Mouse (Mus musculus) liver, adult 2 months (tissue): Measurements from ENCODE around the gene 4921530L21Rik. TPM values are rescaled to one million over a fixed set of nuclear protein-coding genes. Genes with fewer than 3 reads are reported as not detected.

Source experiments
- DNase-seq: peaks from one replicate; pipeline ENCODE4 v3.0.0-alpha.2; 2011; ENCODE audit warnings: low read depth, low spot score; ENCODE audit errors: extremely low read depth
- H3K27ac ChIP-seq: fragments of 200-500 bp; replicated peaks from 2 replicates; pipeline ENCODE4 v1.5.1; 2012; ENCODE audit warnings: low read depth, mild to moderate bottlenecking, control low read depth, inconsistent platforms, low read length; ENCODE audit not compliant: insufficient read depth
- H3K27me3 ChIP-seq: fragments of 200-500 bp; 2 replicates; pipeline ENCODE4 v1.6.1; 2012; ENCODE audit warnings: mild to moderate bottlenecking, moderate library complexity, low read length, inconsistent platforms; ENCODE audit not compliant: control insufficient read depth, insufficient read depth
- H3K36me3 ChIP-seq: fragments of 200-500 bp; 2 replicates; pipeline ENCODE4 v1.6.1; 2012; ENCODE audit warnings: low read length, inconsistent platforms; ENCODE audit not compliant: control insufficient read depth, insufficient read depth
- H3K4me1 ChIP-seq: fragments of 200-500 bp; 2 replicates; pipeline ENCODE4 v1.6.1; 2011; ENCODE audit warnings: low read length; ENCODE audit not compliant: control insufficient read depth, insufficient read depth
- H3K4me3 ChIP-seq: fragments of 200-500 bp; 2 replicates; pipeline ENCODE4 v1.5.1; 2011; ENCODE audit warnings: low read depth, mild to moderate bottlenecking, control low read depth, low read length, moderate library complexity; ENCODE audit not compliant: insufficient read depth
- H3K79me2 ChIP-seq: fragments of 200-500 bp; 2 replicates; pipeline ENCODE4 v1.6.1; 2012; ENCODE audit warnings: inconsistent platforms, mild to moderate bottlenecking, low read length, moderate library complexity; ENCODE audit not compliant: control insufficient read depth, insufficient read depth
- H3K9ac ChIP-seq: fragments of 200-500 bp; 2 replicates; pipeline ENCODE4 v1.6.1; 2012; ENCODE audit warnings: low read depth, mild to moderate bottlenecking, control low read depth, inconsistent platforms, low read length
- CTCF ChIP-seq: fragments of 200-500 bp; IDR thresholded peaks from 2 replicates; pipeline ENCODE4 v1.5.1; 2011; ENCODE audit warnings: low read depth, low read length, control low read depth
- POLR2A ChIP-seq: fragments of 200-500 bp; IDR thresholded peaks from 2 replicates; pipeline ENCODE4 v1.6.1; 2011; ENCODE audit warnings: low read length, control low read depth; ENCODE audit not compliant: insufficient read depth; ENCODE audit errors: extremely low read depth
- WGBS: fragments of 180-500 bp; shearing (Covaris S2); methylation state at CpG from one replicate; pipeline ENCODE4 v1.1.7; 2018; 5-methylcytosine and 5-hydroxymethylcytosine counted together
- polyA plus RNA-seq: library from polyadenylated mRNA; depleted of rRNA; stranded (reverse); fragments of >200 nt; gene quantifications from 2 replicates; pipeline ENCODE4 v1.2.3, GENCODE M21; 2012
- total RNA-seq: library from RNA; depleted of rRNA; stranded (reverse); fragments of >200 nt; gene quantifications from 2 replicates; pipeline ENCODE4 v1.2.3, GENCODE M21; 2014

4921530L21Rik gene
- total and polyA plus RNA-seq, 2 experiments, result not detected

GRCm38 (mm10) chr14:95877548-95877947, 3.5 kb upstream of the 4921530L21Rik start:
- no peaks in the 10 kb centered on the region for H3K27me3 ChIP-seq
- no peak overlapping the region for H3K4me3 ChIP-seq
- no peaks in the 10 kb centered on the region for H3K79me2 ChIP-seq
- no peak overlapping the region for H3K9ac ChIP-seq
- H3K27ac ChIP-seq, result no peak overlapping the region
- TF ChIP-seq CTCF (no peak), POLR2A (no peak)
- H3K36me3 ChIP-seq, result no peaks in the 10 kb centered on the region
- WGBS, result 80% methylated on average over 1 of the region's 1 CpGs
- DNase-seq, result no peak
- H3K4me1 ChIP-seq, result no peaks in the 10 kb centered on the region

GRCm38 (mm10) chr14:95899458-95899857, 18.4 kb downstream of the 4921530L21Rik start:
- Histone ChIP-seq H3K79me2 (no peaks in the 10 kb centered on the region), H3K9ac (no peak overlapping the region), H3K27me3 (no peaks in the 10 kb centered on the region), H3K27ac (no peak overlapping the region), H3K36me3 (no peaks in the 10 kb centered on the region), H3K4me1 (no peaks in the 10 kb centered on the region), H3K4me3 (no peak overlapping the region)
- WGBS, result 78% methylated on average over 6 of the region's 6 CpGs
- no peak for TF ChIP-seq CTCF
- no peak for TF ChIP-seq POLR2A
- DNase-seq, result no peak

DNA sequence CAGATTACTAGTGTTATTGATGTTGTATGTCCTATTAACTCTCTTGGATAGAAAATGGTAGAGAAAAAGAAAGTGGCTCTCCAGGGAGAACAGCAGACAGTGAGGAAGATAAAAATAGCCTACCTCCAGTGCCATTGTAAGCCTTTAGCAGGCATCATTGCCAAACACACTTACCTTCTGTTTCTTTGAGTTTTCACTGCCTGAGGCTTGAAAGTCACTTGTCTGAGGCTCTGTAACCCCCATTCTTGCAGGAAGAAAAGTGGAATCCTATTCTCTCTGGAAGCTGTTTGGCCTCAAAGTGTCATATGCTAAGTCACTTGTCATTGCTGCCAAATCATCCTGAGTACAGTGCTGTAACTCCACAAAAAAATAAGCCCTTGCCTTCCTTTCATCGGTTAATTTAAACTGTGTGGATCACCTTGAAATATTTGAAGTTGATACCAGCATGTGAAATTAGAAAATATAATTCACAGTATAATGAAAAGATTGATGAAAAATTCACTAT, 23.6 kb downstream of the 4921530L21Rik start:
- WGBS, result 80% methylated on average over 1 of the region's 1 CpGs
- no peaks in the 10 kb centered on the region for H3K4me1 ChIP-seq

GRCm38 (mm10) chr14:95913293-95913692, 32.2 kb downstream of the 4921530L21Rik start:
- DNase-seq, result no peak
- TF ChIP-seq POLR2A, result no peak
- TF ChIP-seq CTCF, result no peak
- Histone ChIP-seq H3K4me1 (no peaks in the 10 kb centered on the region), H3K79me2 (no peaks in the 10 kb centered on the region), H3K4me3 (no peak overlapping the region), H3K36me3 (no peaks in the 10 kb centered on the region), H3K27ac (no peak overlapping the region), H3K27me3 (no peaks in the 10 kb centered on the region), H3K9ac (no peak overlapping the region)
- WGBS, result 91% methylated on average over 2 of the region's 2 CpGs

More for the DNA sequence above, 23.6 kb downstream of the 4921530L21Rik start:
- no peaks in the 10 kb centered on the region for H3K36me3 ChIP-seq
- no peaks in the 10 kb centered on the region for H3K27me3 ChIP-seq
- no peak for DNase-seq
- no peak overlapping the region for H3K4me3 ChIP-seq
- TF ChIP-seq POLR2A (no peak), CTCF (no peak)
- no peak overlapping the region for H3K27ac ChIP-seq
- no peaks in the 10 kb centered on the region for H3K79me2 ChIP-seq
- no peak overlapping the region for H3K9ac ChIP-seq

- Histone ChIP-seq H3K27ac (no peak overlapping the region), H3K79me2 (no peaks in the 10 kb centered on the region), H3K9ac (no peak overlapping the region), H3K27me3 (no peaks in the 10 kb centered on the region), H3K4me3 (no peak overlapping the region), H3K4me1 (no peaks in the 10 kb centered on the region), H3K36me3 (no peaks in the 10 kb centered on the region)
- TF ChIP-seq POLR2A (no peak), CTCF (no peak)
- WGBS, result 61% methylated on average over 1 of the region's 1 CpGs
- no peak for DNase-seq
Observed at GRCm38 (mm10) chr14:95926742-95927141, 45.7 kb downstream of the 4921530L21Rik start.

GRCm38 (mm10) chr14:95927810-95928785, 47.0 kb downstream of the 4921530L21Rik start:
- 43% methylated on average over 3 of the region's 3 CpGs for WGBS

More at GRCm38 (mm10) chr14:95927810-95928785, 47.0 kb downstream of the 4921530L21Rik start:
- H3K79me2 ChIP-seq, result no peaks in the 10 kb centered on the region
- H3K4me1 ChIP-seq, result no peaks in the 10 kb centered on the region
- TF ChIP-seq POLR2A, result no peak
- no peak for TF ChIP-seq CTCF
- H3K27ac ChIP-seq, result no peak overlapping the region
- peak; percentile 91 for DNase-seq
- H3K4me3 ChIP-seq, result no peak overlapping the region
- no peak overlapping the region for H3K9ac ChIP-seq
- H3K36me3 ChIP-seq, result no peaks in the 10 kb centered on the region
- no peaks in the 10 kb centered on the region for H3K27me3 ChIP-seq
